Mouse (Mus musculus): ENCODE measurements around the gene Prdm16. TPM values are rescaled to one million over a fixed set of nuclear protein-coding genes. Genes with fewer than 3 reads are reported as not detected.

Prdm16 gene
- polyA plus RNA-seq, 1 experiment from 2014 or later, result 19.4 TPM

GRCm38 (mm10) chr4:154480143-154480542 is 156.5 kb downstream of the Prdm16 start:
- no peak for TF ChIP-seq CTCF (IDR thresholded peaks at IDR 0.05; ENCODE audit: low read depth)
- Histone ChIP-seq H3K4me1 (ENCODE audit: insufficient read depth) (peaks cover 46% of the 10 kb centered on the region), H3K9ac (no peak overlapping the region), H3K27ac (ENCODE audit: low read depth) (peak overlapping the region; percentile 90), H3K27me3 (ENCODE audit: insufficient read depth, low read length) (peaks cover under 1% of the 10 kb centered on the region; the same call in 1 of the 2 replicates), H3K4me3 (ENCODE audit: low read depth, low read length) (no peak overlapping the region), H3K9me3 (ENCODE audit: low read depth, low read length) (no peaks in the 10 kb centered on the region), H3K36me3 (ENCODE audit: insufficient read depth) (no peaks in the 10 kb centered on the region), H3K4me2 (peak overlapping the region; percentile 32; the same call in 1 of the 2 replicates)
- WGBS, result 16% methylated on average over 15 of the region's 15 CpGs
- DNase-seq, result no peak
- ATAC-seq (ENCODE audit: insufficient read depth), result peak; percentile 45; the same call in 1 of the 2 replicates

DNA sequence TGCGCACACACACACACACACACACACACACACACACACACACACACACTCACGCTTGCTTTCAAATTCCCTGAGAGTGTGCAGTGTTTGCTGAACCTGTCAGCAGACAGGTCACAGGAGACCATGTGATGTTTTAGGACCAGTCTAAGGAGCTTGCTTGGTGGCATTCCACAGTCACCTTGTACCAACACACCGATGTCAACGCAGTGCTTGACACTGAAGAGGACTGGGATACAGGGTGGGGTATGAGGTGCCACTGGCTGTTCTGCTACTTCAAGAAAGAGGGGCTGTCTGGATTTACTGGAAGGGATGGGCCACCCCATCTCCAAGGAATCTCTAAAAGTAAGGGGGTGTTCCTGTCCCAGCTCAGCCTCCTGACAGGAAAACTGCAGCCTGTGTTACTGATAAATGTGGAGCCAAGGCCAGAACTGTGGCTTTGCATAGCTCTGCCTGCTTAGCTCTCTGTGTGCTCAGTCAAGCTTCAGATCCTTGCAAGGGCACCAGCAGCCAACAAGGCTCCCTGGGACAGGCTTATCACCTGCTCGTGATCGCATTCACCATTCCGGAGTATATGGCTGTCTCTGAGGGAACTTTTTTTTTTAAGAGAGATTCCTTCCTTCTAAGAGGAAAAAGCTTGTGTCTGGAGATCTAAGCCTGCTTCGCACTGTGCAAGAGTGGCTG is 157.6 kb downstream of the Prdm16 start:
- H3K4me1 ChIP-seq (ENCODE audit: insufficient read depth), result peaks cover 48% of the 10 kb centered on the region
- H3K4me2 ChIP-seq, result peak overlapping the region; percentile 32; the same call in 1 of the 2 replicates
- peaks cover 11% of the 10 kb centered on the region; the same call in 1 of the 2 replicates for H3K27me3 ChIP-seq (ENCODE audit: insufficient read depth, low read length)
- TF ChIP-seq CTCF (IDR thresholded peaks at IDR 0.05; ENCODE audit: low read depth), result no peak
- no peak overlapping the region for H3K4me3 ChIP-seq (ENCODE audit: low read depth, low read length)
- H3K27ac ChIP-seq (ENCODE audit: low read depth), result peak overlapping the region; percentile 90
- ATAC-seq (ENCODE audit: insufficient read depth) (peak; percentile 76), DNase-seq (peak; percentile 63)
- WGBS, result 54% methylated on average over 8 of the region's 8 CpGs
- H3K36me3 ChIP-seq (ENCODE audit: insufficient read depth), result no peaks in the 10 kb centered on the region
- H3K9ac ChIP-seq, result no peak overlapping the region
- no peaks in the 10 kb centered on the region for H3K9me3 ChIP-seq (ENCODE audit: low read depth, low read length)

GRCm38 (mm10) chr4:154473571-154474307 is 162.9 kb downstream of the Prdm16 start:
- Histone ChIP-seq H3K27ac (ENCODE audit: low read depth) (no peak overlapping the region), H3K9me3 (ENCODE audit: low read depth, low read length) (no peaks in the 10 kb centered on the region), H3K4me2 (no peak overlapping the region), H3K9ac (no peak overlapping the region), H3K4me3 (ENCODE audit: low read depth, low read length) (no peak overlapping the region), H3K4me1 (ENCODE audit: insufficient read depth) (peaks cover 28% of the 10 kb centered on the region), H3K36me3 (ENCODE audit: insufficient read depth) (no peaks in the 10 kb centered on the region), H3K27me3 (ENCODE audit: insufficient read depth, low read length) (peaks cover 21% of the 10 kb centered on the region; the same call in 1 of the 2 replicates)
- ATAC-seq (ENCODE audit: insufficient read depth), result no peak
- TF ChIP-seq CTCF (IDR thresholded peaks at IDR 0.05; ENCODE audit: low read depth), result no peak
- DNase-seq, result peak; percentile 35
- 17% methylated on average over 25 of the region's 25 CpGs for WGBS

- Histone ChIP-seq H3K27ac (ENCODE audit: low read depth) (no peak overlapping the region), H3K9me3 (ENCODE audit: low read depth, low read length) (no peaks in the 10 kb centered on the region), H3K36me3 (ENCODE audit: insufficient read depth) (no peaks in the 10 kb centered on the region), H3K4me1 (ENCODE audit: insufficient read depth) (peaks cover 19% of the 10 kb centered on the region), H3K9ac (no peak overlapping the region), H3K4me2 (no peak overlapping the region), H3K27me3 (ENCODE audit: insufficient read depth, low read length) (peaks cover 21% of the 10 kb centered on the region; the same call in 1 of the 2 replicates), H3K4me3 (ENCODE audit: low read depth, low read length) (no peak overlapping the region)
- ATAC-seq (ENCODE audit: insufficient read depth), result no peak
- TF ChIP-seq CTCF (IDR thresholded peaks at IDR 0.05; ENCODE audit: low read depth), result no peak
- 22% methylated on average over 8 of the region's 8 CpGs for WGBS
- no peak for DNase-seq
These were observed 164.1 kb downstream of the Prdm16 start for GRCm38 (mm10) chr4:154472569-154472968.

GRCm38 (mm10) chr4:154471447-154472101 is 165.1 kb downstream of the Prdm16 start:
- Histone ChIP-seq H3K27me3 (ENCODE audit: insufficient read depth, low read length) (peaks cover 21% of the 10 kb centered on the region; the same call in 1 of the 2 replicates), H3K4me2 (no peak overlapping the region), H3K9ac (no peak overlapping the region), H3K4me1 (ENCODE audit: insufficient read depth) (peaks cover 16% of the 10 kb centered on the region), H3K36me3 (ENCODE audit: insufficient read depth) (no peaks in the 10 kb centered on the region), H3K27ac (ENCODE audit: low read depth) (no peak overlapping the region), H3K4me3 (ENCODE audit: low read depth, low read length) (no peak overlapping the region), H3K9me3 (ENCODE audit: low read depth, low read length) (no peaks in the 10 kb centered on the region)
- TF ChIP-seq CTCF (IDR thresholded peaks at IDR 0.05; ENCODE audit: low read depth), result no peak
- ATAC-seq (ENCODE audit: insufficient read depth) (no peak; the same call in 1 of the 2 replicates), DNase-seq (peak; percentile 63)
- 13% methylated on average over 17 of the region's 17 CpGs for WGBS

DNA sequence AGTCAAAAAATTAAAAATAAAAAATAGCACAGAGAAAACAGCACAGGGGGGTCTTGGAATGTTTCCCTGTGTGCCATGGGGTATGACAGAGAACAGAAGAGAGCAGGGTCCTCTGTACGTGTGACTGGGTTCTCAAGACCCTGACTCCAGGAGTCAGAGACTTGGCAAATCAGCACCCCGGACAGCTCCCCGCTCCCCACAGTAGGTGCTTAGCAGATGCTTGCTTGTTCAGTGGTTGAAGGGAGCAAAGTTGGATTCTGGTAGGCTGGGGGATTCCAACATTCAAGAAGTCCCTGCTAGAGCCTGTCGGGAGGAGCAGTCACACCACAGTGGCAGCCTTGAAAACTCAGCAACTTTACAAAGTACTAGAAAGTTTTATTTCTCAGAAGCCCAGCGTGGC is 170.4 kb downstream of the Prdm16 start:
- Histone ChIP-seq H3K27me3 (ENCODE audit: insufficient read depth, low read length) (peaks cover under 1% of the 10 kb centered on the region; the same call in 1 of the 2 replicates), H3K36me3 (ENCODE audit: insufficient read depth) (no peaks in the 10 kb centered on the region), H3K4me3 (ENCODE audit: low read depth, low read length) (no peak overlapping the region), H3K9ac (no peak overlapping the region), H3K4me2 (no peak overlapping the region), H3K4me1 (ENCODE audit: insufficient read depth) (no peaks in the 10 kb centered on the region), H3K27ac (ENCODE audit: low read depth) (no peak overlapping the region), H3K9me3 (ENCODE audit: low read depth, low read length) (no peaks in the 10 kb centered on the region)
- DNase-seq (peak; percentile 86), ATAC-seq (ENCODE audit: insufficient read depth) (no peak)
- WGBS, result 31% methylated on average over 5 of the region's 5 CpGs
- TF ChIP-seq CTCF (IDR thresholded peaks at IDR 0.05; ENCODE audit: low read depth), result no peak
